Comparison of ENCODE assay signal across 28 mouse cellular contexts in the genomic region with DNA sequence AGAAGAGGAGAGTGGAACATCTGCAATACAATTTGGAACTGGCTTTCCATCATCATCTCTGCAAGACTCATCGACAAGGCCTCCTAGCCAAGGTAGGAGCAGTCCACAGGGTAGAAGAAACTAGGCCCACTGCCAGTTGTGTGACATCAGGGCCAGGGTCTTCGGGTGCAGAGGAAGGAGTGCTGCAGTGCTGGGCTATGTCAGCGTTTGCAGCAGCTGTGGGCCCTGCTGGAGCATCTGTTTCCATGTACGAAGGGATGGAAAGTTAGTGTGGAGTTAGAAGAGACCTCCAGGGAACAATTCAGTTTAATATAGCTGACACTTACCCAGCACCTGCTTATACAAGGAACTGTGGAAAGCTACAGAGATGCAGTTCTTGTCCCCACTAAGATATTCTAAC. TPM values are rescaled to one million over a fixed set of nuclear protein-coding genes. Genes with fewer than 3 reads are reported as not detected.
DNase-seq lines count a peak whose midpoint lies in the region; ATAC-seq and TF ChIP-seq lines count a peak whose summit lies in the region.
"Had no signal": no experiment of that assay in that cellular context is flagged by ENCODE, and none has a peak within 500 bp of the region (broad histone marks: within the 10 kb centered on the region; RNA-seq: fewer than 3 reads in every experiment).

No protein-coding gene starts in this region.

- no peak overlapping the region for H3K9ac ChIP-seq in hindbrain, embryonic 16.5 days (ENCODE audit: low read depth, low read length)
- H3K9ac ChIP-seq in hindbrain, embryonic 11.5 days (ENCODE audit: low read depth, low read length): no peak overlapping the region
- H3K9ac ChIP-seq in limb, embryonic 14.5 days (ENCODE audit: low read depth, low read length, severe bottlenecking): no peak overlapping the region
- H3K9ac ChIP-seq in neural tube, embryonic 15.5 days (replicated peaks): no peak overlapping the region
- H3K9ac ChIP-seq: embryonic facial prominence, embryonic 15.5 days; forebrain, embryonic 15.5 days; hindbrain, embryonic 12.5 days; liver, embryonic 12.5 days; liver, postnatal 0 days; midbrain, embryonic 12.5 days had no signal

- DNase-seq in hindbrain, embryonic 11.5 days (ENCODE audit: low spot score): no peak
- peak; percentile 0 for DNase-seq in thymus, adult 2 months
- DNase-seq in thymus, postnatal 36 days: no peak
- DNase-seq in limb, embryonic 14.5 days (ENCODE audit: low spot score): peak; percentile 67
- DNase-seq: adrenal gland, postnatal 36 days; B cell, adult 2 months; cerebellum, adult 18-20 months; cerebellum, postnatal 10 days; gastrocnemius, adult 2 months; gastrocnemius, postnatal 36 days; heart, adult 2 months; kidney, adult 11 months; kidney, postnatal 14 days; layer of hippocampus, adult 9-11 months; liver, postnatal 0 days; lung, postnatal 36 days; right cerebral cortex, adult 18-20 months; right cerebral cortex, postnatal 4 days had no signal

- no peak for TF ChIP-seq POLR2A in thymus, adult 2 months (IDR thresholded peaks at IDR 0.05; ENCODE audit: control insufficient read depth, extremely low read depth, insufficient read depth, low read length, poor library complexity)
- TF ChIP-seq POLR2A in limb, embryonic 14.5 days (IDR thresholded peaks at IDR 0.05; ENCODE audit: borderline replicate concordance, extremely low read depth, insufficient read depth, insufficient read length): no peak

- H3K36me3 ChIP-seq in hindbrain, embryonic 16.5 days (ENCODE audit: control insufficient read depth, insufficient read depth, low read length): no peaks in the 10 kb centered on the region
- H3K36me3 ChIP-seq in hindbrain, embryonic 11.5 days (ENCODE audit: control insufficient read depth, insufficient read depth, low read length): no peaks in the 10 kb centered on the region
- peaks cover 84% of the 10 kb centered on the region for H3K36me3 ChIP-seq in thymus, adult 2 months (ENCODE audit: control insufficient read depth, insufficient read depth, low read length)
- no peaks in the 10 kb centered on the region for H3K36me3 ChIP-seq in limb, embryonic 14.5 days (ENCODE audit: control insufficient read depth, insufficient read depth, low read length)
- no peaks in the 10 kb centered on the region for H3K36me3 ChIP-seq in neural tube, embryonic 15.5 days
- H3K36me3 ChIP-seq: embryonic facial prominence, embryonic 15.5 days; forebrain, embryonic 15.5 days; hindbrain, embryonic 12.5 days; liver, embryonic 12.5 days; midbrain, embryonic 12.5 days had no signal

- WGBS in hindbrain, embryonic 16.5 days: 65% methylated on average over 4 of the region's 4 CpGs
- WGBS in hindbrain, embryonic 11.5 days: 69% methylated on average over 4 of the region's 4 CpGs
- WGBS in thymus, adult 2 months: 90% methylated on average over 4 of the region's 4 CpGs
- 31% methylated on average over 4 of the region's 4 CpGs for whole genome bisulfite sequencing in limb, embryonic 14.5 days
- WGBS in neural tube, embryonic 15.5 days: 40% methylated on average over 4 of the region's 4 CpGs

- no peaks in the 10 kb centered on the region for H3K9me3 ChIP-seq in hindbrain, embryonic 16.5 days (ENCODE audit: control insufficient read depth, low read length)
- no peaks in the 10 kb centered on the region for H3K9me3 ChIP-seq in hindbrain, embryonic 11.5 days (ENCODE audit: control insufficient read depth, low read length)
- H3K9me3 ChIP-seq in limb, embryonic 14.5 days (ENCODE audit: control insufficient read depth, low read length): no peaks in the 10 kb centered on the region
- H3K9me3 ChIP-seq in neural tube, embryonic 15.5 days (replicated peaks): no peaks in the 10 kb centered on the region
- H3K9me3 ChIP-seq: embryonic facial prominence, embryonic 15.5 days; forebrain, embryonic 15.5 days; hindbrain, embryonic 12.5 days; liver, embryonic 12.5 days; midbrain, embryonic 12.5 days had no signal

- 0 out of 2 replicates have a peak, but pooled peaks have one; percentile 22 for ATAC-seq in hindbrain, embryonic 16.5 days
- ATAC-seq in hindbrain, embryonic 11.5 days (ENCODE audit: low FRiP score): no peak
- peak; percentile 75 for ATAC-seq in limb, embryonic 14.5 days (ENCODE audit: low FRiP score, low read depth)
- ATAC-seq in neural tube, embryonic 15.5 days (ENCODE audit: low FRiP score): peak; percentile 60; the same call in 1 of the 2 replicates
- ATAC-seq: forebrain, embryonic 15.5 days; inflammation-experienced regulatory T-cells, adult 6 months; liver, embryonic 12.5 days; liver, postnatal 0 days had no signal

- no peaks in the 10 kb centered on the region for H3K27me3 ChIP-seq in hindbrain, embryonic 16.5 days (replicated peaks; ENCODE audit: control insufficient read depth, insufficient read depth, low read length)
- no peaks in the 10 kb centered on the region for H3K27me3 ChIP-seq in hindbrain, embryonic 11.5 days (ENCODE audit: control insufficient read depth, insufficient read depth, low read length)
- H3K27me3 ChIP-seq in thymus, adult 2 months (ENCODE audit: control insufficient read depth, insufficient read depth, low read length): no peaks in the 10 kb centered on the region
- H3K27me3 ChIP-seq in limb, embryonic 14.5 days (ENCODE audit: control insufficient read depth, insufficient read depth, low read length): peaks cover 7% of the 10 kb centered on the region; the same call in 1 of the 2 replicates
- peaks cover 12% of the 10 kb centered on the region; the same call in 1 of the 2 replicates for H3K27me3 ChIP-seq in neural tube, embryonic 15.5 days (replicated peaks)

- no peak overlapping the region for H3K4me2 ChIP-seq in hindbrain, embryonic 16.5 days (ENCODE audit: low read length)
- H3K4me2 ChIP-seq in hindbrain, embryonic 11.5 days (replicated peaks; ENCODE audit: low read depth, low read length): no peak overlapping the region
- no peak overlapping the region for H3K4me2 ChIP-seq in limb, embryonic 14.5 days (replicated peaks; ENCODE audit: low read depth, low read length, severe bottlenecking)
- no peak overlapping the region for H3K4me2 ChIP-seq in neural tube, embryonic 15.5 days
- H3K4me2 ChIP-seq: embryonic facial prominence, embryonic 15.5 days; forebrain, embryonic 15.5 days; hindbrain, embryonic 12.5 days; liver, embryonic 12.5 days; midbrain, embryonic 12.5 days had no signal

- no peaks in the 10 kb centered on the region for H3K4me1 ChIP-seq in hindbrain, embryonic 16.5 days (ENCODE audit: control insufficient read depth, insufficient read depth, low read depth, low read length)
- no peaks in the 10 kb centered on the region for H3K4me1 ChIP-seq in hindbrain, embryonic 11.5 days (replicated peaks; ENCODE audit: control insufficient read depth, insufficient read depth, low read length)
- peaks cover 34% of the 10 kb centered on the region for H3K4me1 ChIP-seq in thymus, adult 2 months (replicated peaks; ENCODE audit: control insufficient read depth, insufficient read depth, low read length)
- no peaks in the 10 kb centered on the region for H3K4me1 ChIP-seq in limb, embryonic 14.5 days (ENCODE audit: control insufficient read depth, insufficient read depth, low read length)
- H3K4me1 ChIP-seq in neural tube, embryonic 15.5 days: peaks cover 8% of the 10 kb centered on the region; the same call in 1 of the 2 replicates
- H3K4me1 ChIP-seq: embryonic facial prominence, embryonic 15.5 days; forebrain, embryonic 15.5 days; hindbrain, embryonic 12.5 days; liver, embryonic 12.5 days; midbrain, embryonic 12.5 days had no signal

- no peak for TF ChIP-seq CTCF in thymus, adult 2 months (IDR thresholded peaks at IDR 0.05; ENCODE audit: borderline replicate concordance, control insufficient read depth, extremely low read depth, insufficient read depth, low read length, poor library complexity)

- H3K4me3 ChIP-seq in hindbrain, embryonic 16.5 days (ENCODE audit: low read length): no peak overlapping the region
- no peak overlapping the region for H3K4me3 ChIP-seq in hindbrain, embryonic 11.5 days (ENCODE audit: low read depth, low read length)
- no peak overlapping the region for H3K4me3 ChIP-seq in thymus, adult 2 months (ENCODE audit: control insufficient read depth, insufficient read depth, low read length)
- no peak overlapping the region for H3K4me3 ChIP-seq in limb, embryonic 14.5 days (replicated peaks; ENCODE audit: low read length)
- H3K4me3 ChIP-seq in neural tube, embryonic 15.5 days (replicated peaks): no peak overlapping the region
- H3K4me3 ChIP-seq: embryonic facial prominence, embryonic 15.5 days; forebrain, embryonic 15.5 days; gastrocnemius, adult 2 months; heart, adult 2 months; hindbrain, embryonic 12.5 days; liver, embryonic 12.5 days; midbrain, embryonic 12.5 days had no signal

- no peak overlapping the region for H3K27ac ChIP-seq in hindbrain, embryonic 16.5 days (ENCODE audit: low read depth, low read length)
- H3K27ac ChIP-seq in hindbrain, embryonic 11.5 days (ENCODE audit: low read depth, low read length): no peak overlapping the region
- no peak overlapping the region for H3K27ac ChIP-seq in thymus, adult 2 months (ENCODE audit: control insufficient read depth, insufficient read depth, low read length)
- H3K27ac ChIP-seq in limb, embryonic 14.5 days (replicated peaks; ENCODE audit: low read depth, low read length): no peak overlapping the region
- no peak overlapping the region for H3K27ac ChIP-seq in neural tube, embryonic 15.5 days (replicated peaks)
- H3K27ac ChIP-seq: embryonic facial prominence, embryonic 15.5 days; forebrain, embryonic 15.5 days; gastrocnemius, adult 2 months; heart, adult 2 months; hindbrain, embryonic 12.5 days; liver, embryonic 12.5 days; midbrain, embryonic 12.5 days; stomach, postnatal 0 days had no signal

RNA-seq across cellular contexts. Expression of gene Lingo4, which starts 5.3 kb away (rescaled TPM):
- 1.7 and 2.3 TPM in 2 replicates for polyA plus RNA-seq in hindbrain, embryonic 16.5 days (2015; fragmentation: Nextera tagmentation; extraction: Ambion mirVana)
- 0.22 and 0.32 TPM in 2 replicates for polyA plus RNA-seq in hindbrain, embryonic 11.5 days (2014; fragmentation: Nextera tagmentation; extraction: Ambion mirVana)
- polyA plus RNA-seq in thymus, adult 2 months (2012; rRNA removed): 6.0 and 6.1 TPM in 2 replicates
- polyA plus RNA-seq in limb, embryonic 14.5 days (2012; rRNA removed): 0.06 and 0.08 TPM in 2 replicates
- not detected in 2 replicates for polyA plus RNA-seq in limb, embryonic 14.5 days (2014; fragmentation: Nextera tagmentation; extraction: Ambion mirVana)
- polyA plus RNA-seq in neural tube, embryonic 15.5 days (2015; fragmentation: Nextera tagmentation; extraction: Ambion mirVana): 2.4 and 2.5 TPM in 2 replicates
- polyA plus RNA-seq: limb, embryonic 11.5 days had no signal

RNA-seq across cellular contexts. Expression of gene Tdrkh, which starts 20.0 kb away (rescaled TPM):
- 51.1 and 54.8 TPM in 2 replicates for polyA plus RNA-seq in hindbrain, embryonic 16.5 days (2015; fragmentation: Nextera tagmentation; extraction: Ambion mirVana)
- polyA plus RNA-seq in hindbrain, embryonic 11.5 days (2014; fragmentation: Nextera tagmentation; extraction: Ambion mirVana): 51.5 and 58.7 TPM in 2 replicates
- polyA plus RNA-seq in thymus, adult 2 months (2012; rRNA removed): 2.6 and 4.1 TPM in 2 replicates
- polyA plus RNA-seq in limb, embryonic 14.5 days (2012; rRNA removed): 1.5 and 2.8 TPM in 2 replicates
- polyA plus RNA-seq in limb, embryonic 14.5 days (2014; fragmentation: Nextera tagmentation; extraction: Ambion mirVana): 7.4 and 8.3 TPM in 2 replicates
- polyA plus RNA-seq in neural tube, embryonic 15.5 days (2015; fragmentation: Nextera tagmentation; extraction: Ambion mirVana): 39.2 and 43.5 TPM in 2 replicates

RNA-seq across cellular contexts. Expression of gene Rorc, which starts 20.5 kb away (rescaled TPM):
- 0.36 and 0.54 TPM in 2 replicates for polyA plus RNA-seq in hindbrain, embryonic 16.5 days (2015; fragmentation: Nextera tagmentation; extraction: Ambion mirVana)
- polyA plus RNA-seq in hindbrain, embryonic 11.5 days (2014; fragmentation: Nextera tagmentation; extraction: Ambion mirVana): 0.08 and 0.21 TPM in 2 replicates
- polyA plus RNA-seq in thymus, adult 2 months (2012; rRNA removed): 296 and 308 TPM in 2 replicates
- polyA plus RNA-seq in limb, embryonic 14.5 days (2012; rRNA removed): 2.3 and 3.0 TPM in 2 replicates
- polyA plus RNA-seq in limb, embryonic 14.5 days (2014; fragmentation: Nextera tagmentation; extraction: Ambion mirVana): 2.2 and 2.3 TPM in 2 replicates
- polyA plus RNA-seq in neural tube, embryonic 15.5 days (2015; fragmentation: Nextera tagmentation; extraction: Ambion mirVana): 0.31 and 1.9 TPM in 2 replicates

RNA-seq across cellular contexts. Expression of gene C2cd4d, which starts 30.8 kb away (rescaled TPM):
- 1.6 and 1.8 TPM in 2 replicates for polyA plus RNA-seq in hindbrain, embryonic 16.5 days (2015; fragmentation: Nextera tagmentation; extraction: Ambion mirVana)
- polyA plus RNA-seq in hindbrain, embryonic 11.5 days (2014; fragmentation: Nextera tagmentation; extraction: Ambion mirVana): 1.4 and 2.1 TPM in 2 replicates
- 0.39 and 0.55 TPM in 2 replicates for polyA plus RNA-seq in thymus, adult 2 months (2012; rRNA removed)
- 1.3 and 2.2 TPM in 2 replicates for polyA plus RNA-seq in limb, embryonic 14.5 days (2012; rRNA removed)
- polyA plus RNA-seq in limb, embryonic 14.5 days (2014; fragmentation: Nextera tagmentation; extraction: Ambion mirVana): 4.4 and 5.0 TPM in 2 replicates
- 2.1 and 2.9 TPM in 2 replicates for polyA plus RNA-seq in neural tube, embryonic 15.5 days (2015; fragmentation: Nextera tagmentation; extraction: Ambion mirVana)
- polyA plus RNA-seq: inflammation-experienced regulatory T-cells, adult 6 months had no signal

RNA-seq across cellular contexts. Expression of gene Mrpl9, which starts 50.1 kb away (rescaled TPM):
- polyA plus RNA-seq in hindbrain, embryonic 16.5 days (2015; fragmentation: Nextera tagmentation; extraction: Ambion mirVana): 63.7 and 64.5 TPM in 2 replicates
- polyA plus RNA-seq in hindbrain, embryonic 11.5 days (2014; fragmentation: Nextera tagmentation; extraction: Ambion mirVana): 70.5 and 72.1 TPM in 2 replicates
- 46.4 and 47.5 TPM in 2 replicates for polyA plus RNA-seq in thymus, adult 2 months (2012; rRNA removed)
- 51.7 and 55.9 TPM in 2 replicates for polyA plus RNA-seq in limb, embryonic 14.5 days (2012; rRNA removed)
- polyA plus RNA-seq in limb, embryonic 14.5 days (2014; fragmentation: Nextera tagmentation; extraction: Ambion mirVana): 52.8 and 63.4 TPM in 2 replicates
- 61.8 and 63.3 TPM in 2 replicates for polyA plus RNA-seq in neural tube, embryonic 15.5 days (2015; fragmentation: Nextera tagmentation; extraction: Ambion mirVana)

Comparison
In these comparisons a context has a peak if more than half of its experiments do, and no peak if none do; other contexts are left out.
1. DNase-seq: peak in thymus, adult 2 months (single experiment) and limb, embryonic 14.5 days (single experiment); none in hindbrain, embryonic 11.5 days (single experiment) and thymus, postnatal 36 days (0 of 2).
2. RNA of gene Rorc, which starts 20.5 kb away (polyA plus RNA-seq): 296 to 308 TPM in thymus, adult 2 months; 2.2 to 3.0 TPM in limb, embryonic 14.5 days, 0.36 to 0.54 TPM in hindbrain, embryonic 16.5 days, 0.31 to 1.9 TPM in neural tube, embryonic 15.5 days and 0.08 to 0.21 TPM in hindbrain, embryonic 11.5 days; every median in the first group is over 10 times any median in the second.